Mouse (Mus musculus): ENCODE results near the gene Dse. TPM values are rescaled to one million over a fixed set of nuclear protein-coding genes. Genes with fewer than 3 reads are reported as not detected.

Gene Dse
- polyA plus RNA-seq, 1 experiment, result 0.99 TPM

DNA sequence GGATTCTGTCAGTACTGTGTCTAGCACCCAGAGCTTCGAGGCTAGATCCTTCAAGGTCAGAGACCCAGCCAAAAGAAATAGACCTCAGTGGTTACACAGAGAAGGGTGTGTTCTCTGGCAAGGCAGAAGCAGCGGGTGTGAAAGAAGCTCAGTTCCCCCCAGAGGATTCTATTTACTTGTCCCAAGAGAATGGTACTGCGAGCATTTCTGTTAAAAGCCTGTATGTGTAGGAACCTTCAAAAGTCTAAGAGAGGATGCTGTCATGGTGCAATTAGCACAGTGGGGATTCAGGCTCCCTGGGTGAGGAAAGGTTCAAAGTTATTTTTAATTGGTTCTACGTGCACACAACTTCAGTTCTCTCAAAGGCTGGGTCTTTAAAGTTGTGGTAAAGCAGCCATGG is 22.0 kb downstream of the Dse start:
- no peaks in the 10 kb centered on the region for H3K36me3 ChIP-seq (ENCODE audit: control insufficient read depth, insufficient read depth, low read length)
- H3K27me3 ChIP-seq (ENCODE audit: control insufficient read depth, insufficient read depth, low read length), result no peaks in the 10 kb centered on the region
- no peaks in the 10 kb centered on the region; the same call in 1 of the 2 replicates for H3K4me1 ChIP-seq (ENCODE audit: control insufficient read depth, insufficient read depth, low read length)
- H3K27ac ChIP-seq (ENCODE audit: control insufficient read depth, insufficient read depth, low read depth, low read length), result no peak overlapping the region
- TF ChIP-seq POLR2A (IDR thresholded peaks at IDR 0.05; ENCODE audit: control insufficient read depth, low read depth, low read length) (no peak), CTCF (IDR thresholded peaks at IDR 0.05; ENCODE audit: control insufficient read depth, insufficient read depth, insufficient replicate concordance, low read depth, low read length) (no peak)
- no peak overlapping the region for H3K4me3 ChIP-seq (ENCODE audit: control insufficient read depth, low read depth, low read length)

DNA sequence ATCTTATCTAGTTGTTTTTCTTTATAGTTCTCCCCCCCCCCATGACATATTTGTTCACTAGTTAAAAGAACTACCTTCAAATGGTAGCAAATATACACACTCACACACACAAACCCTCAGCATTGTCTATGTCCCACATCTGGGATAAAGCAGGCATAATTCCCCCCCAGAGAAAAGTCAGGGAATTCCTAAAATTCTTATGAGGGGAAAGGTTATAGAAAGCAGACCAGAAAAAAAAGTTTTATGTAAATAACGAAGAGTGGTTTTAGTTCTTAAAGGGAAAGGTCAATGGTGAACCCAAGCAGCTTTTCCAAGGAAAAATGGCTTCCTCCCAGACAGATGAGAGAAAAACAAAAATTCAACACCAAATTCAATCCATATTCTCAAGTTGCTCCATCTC is 22.6 kb downstream of the Dse start:
- Histone ChIP-seq H3K36me3 (ENCODE audit: control insufficient read depth, insufficient read depth, low read length) (no peaks in the 10 kb centered on the region), H3K4me1 (ENCODE audit: control insufficient read depth, insufficient read depth, low read length) (no peaks in the 10 kb centered on the region; the same call in 1 of the 2 replicates), H3K27me3 (ENCODE audit: control insufficient read depth, insufficient read depth, low read length) (no peaks in the 10 kb centered on the region), H3K4me3 (ENCODE audit: control insufficient read depth, low read depth, low read length) (no peak overlapping the region), H3K27ac (ENCODE audit: control insufficient read depth, insufficient read depth, low read depth, low read length) (no peak overlapping the region)
- TF ChIP-seq CTCF (IDR thresholded peaks at IDR 0.05; ENCODE audit: control insufficient read depth, insufficient read depth, insufficient replicate concordance, low read depth, low read length), result no peak
- no peak for TF ChIP-seq POLR2A (IDR thresholded peaks at IDR 0.05; ENCODE audit: control insufficient read depth, low read depth, low read length)

DNA sequence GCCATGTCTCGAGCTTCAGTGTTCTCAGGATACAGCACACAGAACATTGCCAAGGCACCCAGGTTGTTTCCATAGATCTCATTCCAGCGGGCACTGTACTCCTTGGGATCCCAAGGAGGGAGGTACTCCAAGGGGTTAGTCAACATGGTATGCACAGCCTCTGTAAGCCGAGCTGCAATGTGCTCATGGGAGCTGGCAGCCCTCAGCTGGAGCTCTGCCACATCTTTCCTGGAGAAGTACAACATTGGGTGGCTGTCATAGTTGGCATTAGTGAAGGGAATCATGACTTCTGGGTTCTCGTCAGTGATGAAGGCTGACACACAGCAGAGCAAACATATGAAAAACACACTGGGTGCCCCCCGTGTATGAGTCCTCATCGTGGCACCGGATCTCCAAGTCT is 23.8 kb downstream of the Dse start:
- no peaks in the 10 kb centered on the region for H3K27me3 ChIP-seq (ENCODE audit: control insufficient read depth, insufficient read depth, low read length)
- TF ChIP-seq CTCF (IDR thresholded peaks at IDR 0.05; ENCODE audit: control insufficient read depth, insufficient read depth, insufficient replicate concordance, low read depth, low read length), result no peak
- TF ChIP-seq POLR2A (IDR thresholded peaks at IDR 0.05; ENCODE audit: control insufficient read depth, low read depth, low read length), result no peak
- H3K4me3 ChIP-seq (ENCODE audit: control insufficient read depth, low read depth, low read length), result no peak overlapping the region
- H3K4me1 ChIP-seq (ENCODE audit: control insufficient read depth, insufficient read depth, low read length), result no peaks in the 10 kb centered on the region; the same call in 1 of the 2 replicates
- H3K36me3 ChIP-seq (ENCODE audit: control insufficient read depth, insufficient read depth, low read length), result no peaks in the 10 kb centered on the region
- H3K27ac ChIP-seq (ENCODE audit: control insufficient read depth, insufficient read depth, low read depth, low read length), result no peak overlapping the region

DNA sequence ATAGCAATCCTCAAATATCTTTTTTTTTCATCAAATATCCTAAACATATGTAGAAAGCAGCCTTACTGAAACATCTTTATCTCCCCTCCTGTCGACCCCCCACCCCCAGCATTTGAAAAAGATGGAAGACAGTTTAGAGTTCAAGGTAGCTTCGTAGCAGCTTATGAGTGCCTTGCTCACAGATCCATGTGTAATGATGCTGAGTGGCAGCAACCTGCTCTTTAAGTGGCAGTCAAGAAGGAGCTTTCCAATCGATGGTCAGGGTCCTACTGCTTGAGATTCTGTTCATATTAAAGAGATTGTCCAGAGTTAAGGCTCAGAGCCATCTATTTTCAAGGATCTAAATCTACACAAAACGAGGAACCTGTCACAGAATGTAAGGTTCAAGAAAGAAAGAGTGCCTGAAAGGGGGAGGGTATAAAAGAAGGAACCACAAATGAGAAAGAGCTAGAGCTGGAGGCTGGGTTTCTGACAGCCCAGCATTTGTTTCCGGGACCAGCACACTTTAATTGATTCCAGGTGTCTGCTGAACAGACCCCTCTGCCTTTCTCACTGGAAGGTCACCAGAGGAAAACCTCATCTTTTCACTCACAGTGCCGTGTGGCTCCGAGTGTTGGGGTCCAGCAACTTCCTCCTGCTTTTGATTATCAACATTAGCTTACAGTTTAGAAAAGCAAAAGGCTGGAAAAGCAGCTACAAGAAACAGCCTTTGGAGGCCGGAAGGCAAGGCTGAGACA is 31.5 kb downstream of the Dse start:
- H3K27me3 ChIP-seq (ENCODE audit: control insufficient read depth, insufficient read depth, low read length), result no peaks in the 10 kb centered on the region
- no peak overlapping the region for H3K4me3 ChIP-seq (ENCODE audit: control insufficient read depth, low read depth, low read length)
- no peak overlapping the region for H3K27ac ChIP-seq (ENCODE audit: control insufficient read depth, insufficient read depth, low read depth, low read length)
- no peaks in the 10 kb centered on the region for H3K4me1 ChIP-seq (ENCODE audit: control insufficient read depth, insufficient read depth, low read length)
- TF ChIP-seq POLR2A (IDR thresholded peaks at IDR 0.05; ENCODE audit: control insufficient read depth, low read depth, low read length), result no peak
- TF ChIP-seq CTCF (IDR thresholded peaks at IDR 0.05; ENCODE audit: control insufficient read depth, insufficient read depth, insufficient replicate concordance, low read depth, low read length), result no peak
- H3K36me3 ChIP-seq (ENCODE audit: control insufficient read depth, insufficient read depth, low read length), result no peaks in the 10 kb centered on the region

DNA sequence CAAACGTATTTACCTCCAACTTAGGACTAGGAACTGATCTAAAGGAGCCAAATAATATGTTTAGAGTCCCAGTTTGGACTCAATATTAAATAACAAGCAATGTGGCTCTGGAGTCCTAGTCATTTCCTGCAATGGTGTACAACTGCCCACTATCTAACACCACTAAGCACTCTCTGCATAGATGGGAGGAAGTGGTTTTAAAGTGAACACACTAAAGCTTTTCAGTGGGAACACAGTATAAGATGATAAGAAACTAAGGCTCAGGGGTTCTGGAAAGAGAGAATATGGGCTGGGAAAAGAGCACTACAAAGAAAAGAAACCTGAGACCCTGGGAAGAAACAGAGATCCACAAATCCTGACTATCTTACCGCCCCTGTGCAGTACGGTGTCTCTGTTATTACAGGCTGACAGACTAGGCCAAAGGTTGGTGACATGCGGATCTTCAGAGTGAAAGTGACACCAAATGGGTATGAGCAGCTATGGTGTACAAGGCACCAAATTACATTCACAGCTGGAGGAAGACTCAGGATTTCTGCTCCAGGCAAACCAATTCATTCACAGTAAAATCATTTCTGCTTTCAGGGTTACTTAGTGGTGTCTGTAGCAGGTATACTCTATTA is 34.7 kb downstream of the Dse start:
- TF ChIP-seq POLR2A (IDR thresholded peaks at IDR 0.05; ENCODE audit: control insufficient read depth, low read depth, low read length) (no peak), CTCF (IDR thresholded peaks at IDR 0.05; ENCODE audit: control insufficient read depth, insufficient read depth, insufficient replicate concordance, low read depth, low read length) (no peak)
- Histone ChIP-seq H3K27ac (ENCODE audit: control insufficient read depth, insufficient read depth, low read depth, low read length) (no peak overlapping the region), H3K36me3 (ENCODE audit: control insufficient read depth, insufficient read depth, low read length) (no peaks in the 10 kb centered on the region), H3K4me3 (ENCODE audit: control insufficient read depth, low read depth, low read length) (no peak overlapping the region), H3K4me1 (ENCODE audit: control insufficient read depth, insufficient read depth, low read length) (no peaks in the 10 kb centered on the region), H3K27me3 (ENCODE audit: control insufficient read depth, insufficient read depth, low read length) (no peaks in the 10 kb centered on the region)

DNA sequence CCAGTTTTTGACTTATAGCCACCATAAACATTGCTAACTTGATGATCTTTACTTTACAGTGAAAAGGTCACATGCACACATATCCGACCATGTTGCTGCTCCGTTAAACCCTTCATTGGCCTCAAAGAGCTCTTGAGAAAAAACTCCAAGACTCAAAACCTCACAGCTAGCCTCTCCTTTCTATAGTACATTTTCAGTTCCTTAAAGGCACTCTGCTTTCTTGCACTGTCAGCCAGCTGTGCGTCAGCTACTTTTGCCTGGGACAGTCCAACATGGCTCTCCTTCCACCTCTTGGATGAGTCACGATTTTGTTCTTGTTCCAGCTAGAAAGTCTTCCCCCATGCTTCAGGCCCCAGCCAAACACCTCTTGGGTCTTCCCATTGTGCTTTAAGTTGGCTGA is 35.9 kb downstream of the Dse start:
- TF ChIP-seq CTCF (IDR thresholded peaks at IDR 0.05; ENCODE audit: control insufficient read depth, insufficient read depth, insufficient replicate concordance, low read depth, low read length) (no peak), POLR2A (IDR thresholded peaks at IDR 0.05; ENCODE audit: control insufficient read depth, low read depth, low read length) (no peak)
- H3K27me3 ChIP-seq (ENCODE audit: control insufficient read depth, insufficient read depth, low read length), result no peaks in the 10 kb centered on the region
- no peak overlapping the region for H3K4me3 ChIP-seq (ENCODE audit: control insufficient read depth, low read depth, low read length)

DNA sequence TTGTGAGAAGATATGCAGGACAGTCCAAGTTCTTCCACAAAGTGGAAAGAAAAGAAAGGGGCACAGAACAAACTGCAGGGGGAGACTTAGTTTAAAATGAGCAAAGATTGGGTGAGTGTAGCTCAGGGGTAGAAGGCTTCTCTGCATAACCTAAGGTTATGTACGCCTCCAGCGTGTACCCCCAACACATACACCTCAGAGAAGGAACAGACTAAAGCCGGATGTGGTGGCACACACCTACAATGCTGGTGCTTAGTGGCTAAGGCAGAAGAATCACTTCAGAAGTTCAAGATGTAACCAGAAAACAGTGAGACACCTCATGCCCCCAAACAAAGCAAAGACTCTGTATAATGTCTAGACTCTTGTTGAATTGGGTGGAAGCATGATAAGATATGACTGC is 36.3 kb downstream of the Dse start:
- Histone ChIP-seq H3K4me3 (ENCODE audit: control insufficient read depth, low read depth, low read length) (no peak overlapping the region), H3K27me3 (ENCODE audit: control insufficient read depth, insufficient read depth, low read length) (no peaks in the 10 kb centered on the region), H3K27ac (ENCODE audit: control insufficient read depth, insufficient read depth, low read depth, low read length) (no peak overlapping the region), H3K4me1 (ENCODE audit: control insufficient read depth, insufficient read depth, low read length) (no peaks in the 10 kb centered on the region), H3K36me3 (ENCODE audit: control insufficient read depth, insufficient read depth, low read length) (no peaks in the 10 kb centered on the region)
- TF ChIP-seq POLR2A (IDR thresholded peaks at IDR 0.05; ENCODE audit: control insufficient read depth, low read depth, low read length) (no peak), CTCF (IDR thresholded peaks at IDR 0.05; ENCODE audit: control insufficient read depth, insufficient read depth, insufficient replicate concordance, low read depth, low read length) (no peak)

More for the DNA sequence above, 35.9 kb downstream of the Dse start:
- Histone ChIP-seq H3K4me1 (ENCODE audit: control insufficient read depth, insufficient read depth, low read length) (no peaks in the 10 kb centered on the region), H3K27ac (ENCODE audit: control insufficient read depth, insufficient read depth, low read depth, low read length) (no peak overlapping the region), H3K36me3 (ENCODE audit: control insufficient read depth, insufficient read depth, low read length) (no peaks in the 10 kb centered on the region)

Measured in testis, adult 2 months (tissue).